Mouse (Mus musculus) heart, postnatal 25 days (tissue): ENCODE data around the gene Camkmt. TPM values are rescaled to one million over a fixed set of nuclear protein-coding genes. Genes with fewer than 3 reads are reported as not detected.

ENCODE experiments used
- DNase-seq: peaks from one replicate; pipeline ENCODE4 v3.0.0; 2022; ENCODE audit warnings: low spot score
- intact Hi-C: fragments of 180-260 bp; cut with DNase I; formaldehyde crosslinking; loops from one replicate; pipeline ENCODE4 v1.15.1; 2025
- total RNA-seq, 2 experiments: library from RNA; stranded (reverse); gene quantifications; 2 replicates each; pipeline ENCODE4 v1.2.3; 2021

Gene Camkmt
- total RNA-seq, 2 experiments from 2014 or later: 2.2 to 2.5 TPM

GRCm38 (mm10) chr17:85088401-85088800 is 2.0 kb upstream of the Camkmt start:
- no peak for DNase-seq
- intact Hi-C loops: no loop called here

- intact Hi-C loops: no loop called here
- DNase-seq: no peak
Observed at GRCm38 (mm10) chr17:85089011-85089410, 1.3 kb upstream of the Camkmt start.

DNA sequence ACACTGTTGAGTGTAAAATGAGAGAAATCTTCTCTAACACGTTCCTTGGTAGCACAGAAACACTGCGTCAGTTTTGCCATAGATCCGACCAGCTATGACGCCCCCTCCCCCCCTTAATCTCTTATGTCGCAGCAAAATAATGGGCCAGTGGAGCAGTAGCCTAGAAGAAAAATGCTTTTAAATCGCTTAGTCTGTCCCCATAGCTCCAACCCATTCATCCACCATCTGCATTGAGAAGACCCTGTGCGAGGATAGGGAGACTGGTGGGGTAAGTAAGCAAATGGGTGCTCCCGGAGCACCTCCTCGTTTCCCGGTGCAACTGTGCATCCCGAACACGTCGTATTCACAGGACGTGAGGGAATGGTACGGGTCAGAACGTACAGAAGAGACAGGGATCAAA is 731 bp upstream of the Camkmt start:
- DNase-seq: no peak
- intact Hi-C loops: loop anchor here (5.0 kb wide), 3 partner anchors 132 to 297 kb away; partner anchors contain the start of genes Lrpprc and Ppm1b

DNA sequence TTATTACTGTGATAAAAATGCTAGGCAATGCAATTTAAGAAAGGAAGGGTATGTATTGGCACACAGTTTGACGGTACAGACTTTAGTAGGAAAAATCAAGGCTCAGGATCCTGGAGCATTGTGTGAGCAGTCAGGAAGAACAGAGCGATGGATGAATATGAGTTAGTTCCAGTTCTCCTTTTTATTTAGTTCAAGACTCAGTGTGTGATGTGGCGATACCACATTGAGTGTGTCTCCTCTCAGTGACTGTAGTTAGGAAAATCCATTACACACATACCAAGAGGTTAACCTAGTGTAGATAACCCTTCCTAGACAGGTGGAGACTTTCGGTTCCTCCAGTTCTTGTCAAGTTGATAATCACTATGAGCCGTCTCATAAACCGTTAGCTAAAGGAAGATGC is 1.4 kb downstream of the Camkmt start:
- intact Hi-C loops: loop anchor here (5.0 kb wide), 3 partner anchors 134 to 299 kb away; partner anchors contain the start of genes Lrpprc and Ppm1b
- no peak for DNase-seq

- no peak for DNase-seq
- intact Hi-C loops: no loop called here
Observed at GRCm38 (mm10) chr17:85096396-85096795, 6.0 kb downstream of the Camkmt start.

DNA sequence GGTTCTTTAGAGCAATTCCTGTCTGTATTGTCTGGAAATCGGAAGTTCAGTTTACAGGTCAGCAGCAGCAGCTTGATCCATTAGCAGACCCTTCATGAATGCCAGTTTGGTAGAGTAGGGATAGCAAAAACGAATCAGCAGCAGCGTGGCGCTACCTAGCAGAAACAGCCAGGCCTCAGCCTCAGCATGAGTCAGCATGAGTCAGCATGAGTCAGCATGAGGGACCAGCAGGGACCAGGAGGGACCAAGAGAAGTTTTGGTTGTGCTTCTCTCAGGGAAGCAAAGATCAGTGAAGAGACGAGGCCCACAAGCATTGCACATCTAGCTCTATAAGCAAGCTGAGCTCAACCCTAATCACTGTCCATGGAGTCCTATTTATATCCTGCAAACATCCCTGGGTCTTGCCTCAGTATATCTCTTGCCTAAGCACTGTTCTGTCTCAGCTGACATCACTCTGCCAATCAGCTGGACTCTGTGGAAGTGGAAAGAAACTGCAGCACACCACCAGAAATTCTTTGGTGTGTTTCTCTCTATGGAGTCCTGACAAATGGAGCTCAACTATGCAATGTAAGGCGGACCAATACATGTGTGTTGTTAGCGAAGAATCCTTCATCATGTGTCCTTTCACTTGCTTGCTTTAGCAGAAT is 8.4 kb downstream of the Camkmt start:
- intact Hi-C loops: no loop called here
- DNase-seq: no peak

- intact Hi-C loops: no loop called here
- DNase-seq: no peak
Observed at GRCm38 (mm10) chr17:85100232-85100631, 9.9 kb downstream of the Camkmt start.

DNA sequence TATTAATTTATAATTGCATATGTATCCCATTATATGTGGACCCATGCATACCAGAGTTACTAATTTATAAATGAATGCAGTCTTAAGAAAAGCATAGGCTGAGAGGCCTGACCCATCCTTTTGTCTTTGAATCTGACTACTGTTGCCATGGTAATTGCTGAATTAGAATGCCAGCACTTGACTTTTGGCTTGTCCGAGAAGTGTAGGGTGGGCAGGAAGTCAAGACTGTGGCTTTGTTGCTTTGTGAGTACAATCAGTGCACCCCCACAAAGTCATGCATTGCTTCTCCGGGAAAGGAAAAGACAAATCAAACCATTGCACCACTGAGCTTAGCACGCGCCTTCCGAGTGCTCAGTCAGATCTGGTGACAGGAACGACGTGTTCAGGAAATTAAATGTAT is 11.4 kb downstream of the Camkmt start:
- intact Hi-C loops: no loop called here
- DNase-seq: no peak

- intact Hi-C loops: no loop called here
- DNase-seq: no peak
Observed at GRCm38 (mm10) chr17:85103310-85103709, 13.0 kb downstream of the Camkmt start.

- intact Hi-C loops: no loop called here
- DNase-seq: no peak
Observed at GRCm38 (mm10) chr17:85110640-85111039, 20.3 kb downstream of the Camkmt start.

DNA sequence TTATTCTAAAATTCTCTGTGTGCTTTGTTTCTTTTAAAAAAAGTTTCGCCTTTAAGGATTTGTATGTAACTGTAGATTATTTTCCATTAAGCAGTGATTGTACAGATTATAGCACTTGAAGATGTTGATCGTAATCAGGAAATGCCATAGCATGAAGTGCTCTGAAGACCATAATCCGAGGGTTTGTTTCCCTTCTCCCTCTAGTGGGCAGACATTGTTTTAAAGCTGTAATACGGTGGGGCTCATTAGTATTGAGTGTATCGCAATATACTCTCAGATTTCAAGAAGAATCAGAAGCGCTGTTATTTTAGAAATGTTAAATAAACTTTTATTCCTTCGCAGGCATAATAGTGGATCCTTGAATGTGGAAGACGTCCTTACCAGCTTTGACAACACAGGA is 23.1 kb downstream of the Camkmt start:
- no peak for DNase-seq
- intact Hi-C loops: no loop called here

DNA sequence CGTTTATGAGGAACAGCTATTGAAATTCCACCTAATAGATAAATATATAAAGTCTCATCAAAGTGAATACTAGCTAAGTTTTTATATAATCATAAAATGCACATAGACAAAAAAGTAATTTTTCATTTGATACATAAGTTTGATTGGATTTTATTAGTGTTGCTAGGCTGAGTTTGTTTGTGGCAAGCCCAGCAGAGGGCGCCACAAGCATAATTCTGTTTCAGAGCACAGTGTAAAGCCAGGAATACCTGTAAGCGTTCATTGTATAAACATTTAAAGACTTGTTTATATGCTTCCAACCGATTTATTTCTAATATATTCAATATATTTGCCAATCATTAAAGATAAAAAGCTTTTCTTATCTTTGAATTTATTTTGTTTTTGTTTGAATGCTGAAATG is 26.3 kb downstream of the Camkmt start:
- DNase-seq: no peak
- intact Hi-C loops: loop anchor here (2.0 to 5.0 kb wide), 2 partner anchors 71 to 516 kb away; no protein-coding TSS in a partner anchor

DNA sequence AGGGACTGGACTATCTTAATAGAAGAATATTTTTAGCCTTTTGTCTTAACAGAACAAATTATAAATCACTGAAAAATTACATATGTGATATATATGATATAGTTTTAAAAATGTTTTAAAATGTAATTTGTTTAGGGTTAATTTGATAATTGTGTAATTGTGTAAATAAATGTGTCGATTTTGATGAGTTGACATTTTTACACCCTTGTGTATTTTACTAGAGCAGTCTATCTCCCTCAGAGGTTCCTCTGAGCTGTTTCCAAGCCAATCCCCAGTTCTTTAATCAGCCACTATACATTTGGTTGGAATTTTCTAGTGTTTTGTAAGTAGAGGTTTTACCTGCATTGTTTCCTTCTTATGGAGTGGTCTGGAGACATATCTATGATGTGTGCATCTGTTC is 48.0 kb downstream of the Camkmt start:
- DNase-seq: no peak
- intact Hi-C loops: no loop called here

DNA sequence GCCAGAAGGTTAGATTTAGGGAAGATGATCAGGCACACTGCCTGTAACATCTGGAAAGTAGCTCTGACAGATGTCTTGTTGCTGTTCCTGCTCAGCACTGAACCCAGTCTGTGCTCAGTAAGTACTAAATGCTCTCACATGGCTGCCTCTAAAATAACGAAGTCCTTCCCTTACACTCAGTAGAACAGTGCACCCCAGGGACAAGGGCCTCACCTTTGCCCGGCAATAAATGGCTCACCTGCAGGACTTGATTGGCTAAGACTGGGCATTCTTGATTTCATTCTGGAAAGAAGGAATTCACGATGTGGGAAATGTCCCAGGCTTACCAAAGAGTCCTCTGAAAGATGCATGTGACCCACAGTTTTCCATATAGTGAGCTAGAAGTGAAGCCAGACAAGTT is 51.3 kb downstream of the Camkmt start:
- intact Hi-C loops: no loop called here

DNA sequence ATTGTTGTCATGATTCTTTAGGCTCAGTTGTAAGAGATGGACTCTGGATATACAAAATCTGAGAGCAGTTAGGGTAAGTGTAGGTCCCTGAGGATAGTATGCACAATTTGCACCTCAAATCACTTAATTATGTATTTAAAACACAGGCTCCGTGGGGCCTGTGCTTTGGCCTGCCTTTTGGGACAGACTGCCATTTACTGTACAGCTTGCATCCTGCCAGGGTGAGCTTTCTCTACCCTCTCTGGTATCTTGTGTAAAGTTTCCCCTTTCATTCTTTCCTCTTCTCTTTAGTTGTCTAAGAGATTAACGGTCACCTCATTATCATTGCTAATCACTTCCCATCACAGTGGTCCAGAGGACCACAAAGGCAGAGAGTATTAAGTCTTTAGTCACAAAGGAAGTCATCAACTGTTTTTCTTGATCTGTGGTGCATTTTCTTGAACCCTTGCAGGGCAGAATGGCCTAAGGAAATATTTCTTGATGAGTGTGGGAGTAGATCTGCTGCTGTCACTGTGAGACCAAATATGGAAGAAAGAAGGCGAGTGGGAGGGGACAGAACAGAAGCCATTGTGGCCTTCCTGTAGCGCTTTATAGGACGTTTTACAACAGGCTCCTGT is 52.3 kb downstream of the Camkmt start:
- intact Hi-C loops: no loop called here
- DNase-seq: no peak

More for the DNA sequence above, 51.3 kb downstream of the Camkmt start:
- no peak for DNase-seq

GRCm38 (mm10) chr17:85144141-85144540 is 53.8 kb downstream of the Camkmt start:
- intact Hi-C loops: no loop called here
- no peak for DNase-seq

GRCm38 (mm10) chr17:85148348-85148747 is 58.0 kb downstream of the Camkmt start:
- intact Hi-C loops: no loop called here
- no peak for DNase-seq

- intact Hi-C loops: no loop called here
- no peak for DNase-seq
Observed at GRCm38 (mm10) chr17:85149211-85149738, 58.9 kb downstream of the Camkmt start.

DNA sequence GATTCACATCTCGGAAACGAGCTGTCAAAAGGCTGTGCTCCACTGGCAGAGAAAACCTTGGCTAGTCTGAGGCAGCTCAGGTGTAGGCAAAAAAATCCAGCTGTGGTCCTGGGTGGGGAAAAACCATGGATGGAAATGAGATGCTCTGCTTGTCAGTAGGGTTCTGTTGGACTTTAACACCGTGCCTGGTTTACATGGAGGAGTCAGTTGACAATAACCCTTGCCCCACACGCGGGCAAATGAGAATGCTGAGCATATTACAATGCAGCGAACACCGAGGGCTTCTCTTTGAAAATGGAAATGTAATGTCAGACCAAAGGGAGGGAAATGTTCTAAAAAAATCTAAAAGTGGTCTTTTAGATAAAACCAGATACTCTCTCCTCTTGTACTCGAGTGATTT is 60.9 kb downstream of the Camkmt start:
- intact Hi-C loops: no loop called here
- DNase-seq: no peak

GRCm38 (mm10) chr17:85158202-85158601 is 67.8 kb downstream of the Camkmt start:
- DNase-seq: no peak
- intact Hi-C loops: no loop called here

- intact Hi-C loops: no loop called here
- no peak for DNase-seq
Observed at GRCm38 (mm10) chr17:85159526-85159925, 69.2 kb downstream of the Camkmt start.
